Mouse (Mus musculus) activated CD4-positive, CD25-positive, alpha-beta regulatory T cell, adult 4 months (primary cell): ENCODE data around the gene Ina. TPM values are rescaled to one million over a fixed set of nuclear protein-coding genes. Genes with fewer than 3 reads are reported as not detected.

ENCODE experiments used
- ATAC-seq: one replicate; pipeline ENCODE4 v1.8.0; 2017
- polyA plus RNA-seq, 2 experiments: library from polyadenylated mRNA; unstranded; fragments of 100-300 nt; shearing (Covaris generic); gene quantifications; one replicate each; pipeline ENCODE4 v1.2.1; 2017

Ina gene
- polyA plus RNA-seq, 2 experiments from 2014 or later = not detected

- peak; percentile 70 for ATAC-seq
Measured at GRCm38 (mm10) chr19:47067096-47067882, 52.8 kb downstream of the Ina start, which contains the start of gene Taf5. Taf5 (plus strand) TSS chr19:47067746.

- peak; percentile 89 for ATAC-seq
Measured at GRCm38 (mm10) chr19:47067924-47068611, 53.6 kb downstream of the Ina start.

Other genes with a start within 250 kb of the Ina start
- gene Nt5c2, start 455 bp downstream of the Ina start, polyA plus RNA-seq = 10 to 100 TPM; 22.6 to 25.4 TPM
- gene Pcgf6, start 36.2 kb downstream of the Ina start, polyA plus RNA-seq = 1 to 10 TPM; 6.5 to 8.6 TPM
- 1 to 10 TPM; 1.9 to 2.9 TPM for gene Taf5, start 53.0 kb downstream of the Ina start, polyA plus RNA-seq
- 100 to 1,000 TPM; 278 to 349 TPM for gene Usmg5, start 75.9 kb downstream of the Ina start, polyA plus RNA-seq
- gene Pdcd11, start 76.1 kb downstream of the Ina start, polyA plus RNA-seq = 1 to 10 TPM; 6.5 to 7.7 TPM
- 10 to 100 TPM in 1 of 2 experiments, 1 to 10 TPM in 1; 7.6 to 14.4 TPM for gene Calhm2, start 123.6 kb downstream of the Ina start, polyA plus RNA-seq
- not detected for gene Calhm1, start 129.6 kb downstream of the Ina start, polyA plus RNA-seq
- not detected for gene Calhm3, start 143.1 kb downstream of the Ina start, polyA plus RNA-seq
- under 1 TPM in 1 of 2 experiments, not detected in 1; 0.32 TPM for gene Neurl1a, start 164.1 kb downstream of the Ina start, polyA plus RNA-seq